Mouse (Mus musculus): ENCODE data around the gene Gm37240. TPM values are rescaled to one million over a fixed set of nuclear protein-coding genes. Genes with fewer than 3 reads are reported as not detected.

The Gm37240 gene
- polyA plus RNA-seq, 1 experiment from 2014 or later, result 0.82 TPM

DNA sequence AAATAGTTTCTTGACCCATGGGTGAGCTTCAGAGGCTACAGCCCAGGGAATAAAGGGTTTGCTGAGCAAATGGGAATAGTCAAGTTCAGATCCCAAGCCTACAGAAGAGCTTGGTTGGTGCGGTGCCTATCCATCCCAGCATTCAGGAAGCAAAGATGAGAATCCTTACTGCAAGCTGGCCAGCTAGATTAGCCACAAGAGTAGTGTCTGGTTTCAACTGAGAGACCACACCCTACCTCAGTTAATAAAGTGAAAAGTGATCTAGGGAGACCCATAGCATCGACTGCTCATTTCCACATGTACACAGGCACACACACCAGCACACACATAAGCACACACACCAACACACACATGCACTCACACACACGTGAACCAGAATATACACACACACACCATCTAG lies 145.6 kb downstream of the Gm37240 start:
- no peak overlapping the region for H3K27ac ChIP-seq (ENCODE audit: low read depth, low read length)
- WGBS, result 91% methylated on average over 3 of the region's 3 CpGs
- no peak for DNase-seq (ENCODE audit: low spot score)

DNA sequence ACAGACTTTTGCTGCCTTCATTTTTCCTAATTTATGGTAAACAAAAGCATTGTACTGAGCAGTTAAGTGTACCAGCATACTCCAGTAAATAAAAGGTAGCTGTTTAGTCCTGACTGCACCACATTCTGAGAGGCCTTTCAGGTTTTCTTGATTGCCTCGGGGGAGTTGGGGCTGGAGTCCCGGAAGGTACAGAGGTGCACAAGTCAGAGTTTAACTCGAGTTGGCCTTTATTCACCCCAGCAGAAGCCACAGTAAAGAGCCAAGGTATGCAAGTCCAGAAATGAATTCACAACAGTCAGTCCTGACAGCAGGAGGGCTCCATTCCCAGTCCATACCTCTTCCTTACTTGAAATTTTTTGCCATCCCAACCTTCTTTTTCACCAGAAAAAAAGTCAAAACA lies 148.7 kb downstream of the Gm37240 start:
- Histone ChIP-seq H3K9me3 (ENCODE audit: control insufficient read depth, low read length) (no peaks in the 10 kb centered on the region), H3K9ac (ENCODE audit: low read length) (no peak overlapping the region), H3K36me3 (ENCODE audit: control insufficient read depth, insufficient read depth, low read length) (no peaks in the 10 kb centered on the region), H3K27me3 (ENCODE audit: control insufficient read depth, insufficient read depth, low read length) (no peaks in the 10 kb centered on the region), H3K4me3 (ENCODE audit: low read depth, low read length) (no peak overlapping the region), H3K4me2 (ENCODE audit: low read depth) (no peak overlapping the region), H3K4me1 (ENCODE audit: control insufficient read depth, insufficient read depth, low read length) (no peaks in the 10 kb centered on the region), H3K27ac (ENCODE audit: low read depth, low read length) (no peak overlapping the region)
- no peak for DNase-seq (ENCODE audit: low spot score)
- 75% methylated on average over 3 of the region's 3 CpGs for WGBS
- ATAC-seq (ENCODE audit: insufficient read depth, low FRiP score, low TSS enrichment), result no peak

More for the DNA sequence above, 145.6 kb downstream of the Gm37240 start:
- Histone ChIP-seq H3K9ac (ENCODE audit: low read length) (no peak overlapping the region), H3K4me2 (ENCODE audit: low read depth) (no peak overlapping the region), H3K36me3 (ENCODE audit: control insufficient read depth, insufficient read depth, low read length) (no peaks in the 10 kb centered on the region), H3K9me3 (ENCODE audit: control insufficient read depth, low read length) (no peaks in the 10 kb centered on the region), H3K4me3 (ENCODE audit: low read depth, low read length) (no peak overlapping the region), H3K27me3 (ENCODE audit: control insufficient read depth, insufficient read depth, low read length) (no peaks in the 10 kb centered on the region), H3K4me1 (ENCODE audit: control insufficient read depth, insufficient read depth, low read length) (no peaks in the 10 kb centered on the region)
- no peak for ATAC-seq (ENCODE audit: insufficient read depth, low FRiP score, low TSS enrichment)

DNA sequence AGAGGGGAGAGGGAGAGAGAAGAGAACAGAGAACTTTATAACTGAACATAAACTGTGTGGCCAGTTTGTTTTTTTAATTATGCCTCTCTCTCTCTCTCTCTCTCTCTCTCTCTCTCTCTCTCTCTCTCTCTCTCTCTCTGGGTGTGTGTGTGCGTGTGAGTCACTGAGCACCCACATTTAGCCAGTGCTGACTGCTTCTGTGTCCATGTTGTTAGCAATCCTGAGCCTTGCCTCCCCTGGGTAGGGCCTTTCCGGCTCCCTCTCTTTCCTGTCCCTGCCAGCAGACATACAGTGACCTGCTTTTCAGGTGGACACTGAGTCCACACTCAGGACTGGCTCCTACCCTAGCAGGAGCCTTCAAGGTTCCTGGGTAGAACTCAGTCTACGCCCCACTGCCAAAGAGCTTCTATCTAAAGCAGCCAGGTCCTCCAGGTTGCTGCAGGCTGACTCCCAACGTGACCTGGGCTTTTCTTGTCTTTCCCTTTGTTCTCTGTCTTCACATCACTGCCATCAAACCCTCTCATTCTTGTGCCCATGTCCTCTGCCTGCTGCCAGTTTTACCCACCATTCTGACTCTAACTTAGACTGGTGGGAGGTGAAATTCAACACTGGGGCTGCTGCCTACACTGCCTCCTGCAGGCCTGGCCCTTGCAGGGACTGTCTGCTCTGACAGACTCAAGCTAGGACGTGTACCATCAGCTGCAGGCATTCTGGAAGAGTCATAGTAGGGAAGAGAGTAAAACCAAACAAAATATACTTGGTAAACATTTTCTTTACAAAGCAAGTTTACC lies 153.2 kb downstream of the Gm37240 start:
- DNase-seq (ENCODE audit: low spot score), result no peak
- Histone ChIP-seq H3K4me3 (ENCODE audit: low read depth, low read length) (no peak overlapping the region), H3K4me1 (ENCODE audit: control insufficient read depth, insufficient read depth, low read length) (no peaks in the 10 kb centered on the region), H3K9ac (ENCODE audit: low read length) (no peak overlapping the region), H3K9me3 (ENCODE audit: control insufficient read depth, low read length) (no peaks in the 10 kb centered on the region), H3K27me3 (ENCODE audit: control insufficient read depth, insufficient read depth, low read length) (no peaks in the 10 kb centered on the region), H3K4me2 (ENCODE audit: low read depth) (no peak overlapping the region), H3K27ac (ENCODE audit: low read depth, low read length) (no peak overlapping the region), H3K36me3 (ENCODE audit: control insufficient read depth, insufficient read depth, low read length) (no peaks in the 10 kb centered on the region)
- no peak for ATAC-seq (ENCODE audit: insufficient read depth, low FRiP score, low TSS enrichment)
- WGBS, result 79% methylated on average over 5 of the region's 5 CpGs

DNA sequence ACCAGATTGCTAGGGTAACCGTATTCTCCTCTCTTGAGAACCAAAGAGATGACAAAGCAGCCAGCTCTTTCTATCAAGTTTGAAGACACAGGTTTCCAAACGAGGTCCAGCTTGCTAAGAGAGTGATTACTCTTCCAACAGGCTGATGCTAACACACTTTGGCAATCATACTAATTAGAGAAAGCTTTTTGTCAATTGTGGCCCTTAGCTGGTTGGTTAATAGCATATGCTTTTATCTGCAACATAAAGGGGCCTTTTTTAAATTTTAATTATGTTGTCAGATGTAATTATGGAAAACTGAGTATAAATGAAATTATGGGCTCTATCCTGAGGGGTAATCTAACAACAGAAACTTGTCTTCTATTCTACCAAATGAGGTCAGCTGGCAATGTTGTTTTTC lies 160.1 kb downstream of the Gm37240 start:
- Histone ChIP-seq H3K9me3 (ENCODE audit: control insufficient read depth, low read length) (no peaks in the 10 kb centered on the region), H3K36me3 (ENCODE audit: control insufficient read depth, insufficient read depth, low read length) (no peaks in the 10 kb centered on the region), H3K9ac (ENCODE audit: low read length) (no peak overlapping the region), H3K4me1 (ENCODE audit: control insufficient read depth, insufficient read depth, low read length) (no peaks in the 10 kb centered on the region), H3K27me3 (ENCODE audit: control insufficient read depth, insufficient read depth, low read length) (no peaks in the 10 kb centered on the region), H3K4me3 (ENCODE audit: low read depth, low read length) (no peak overlapping the region), H3K4me2 (ENCODE audit: low read depth) (no peak overlapping the region), H3K27ac (ENCODE audit: low read depth, low read length) (no peak overlapping the region)
- DNase-seq (ENCODE audit: low spot score) (no peak), ATAC-seq (ENCODE audit: insufficient read depth, low FRiP score, low TSS enrichment) (no peak)
- 49% methylated on average over 2 of the region's 2 CpGs for WGBS

- Histone ChIP-seq H3K4me1 (ENCODE audit: control insufficient read depth, insufficient read depth, low read length) (no peaks in the 10 kb centered on the region), H3K4me2 (ENCODE audit: low read depth) (no peak overlapping the region), H3K27me3 (ENCODE audit: control insufficient read depth, insufficient read depth, low read length) (no peaks in the 10 kb centered on the region), H3K27ac (ENCODE audit: low read depth, low read length) (no peak overlapping the region), H3K9me3 (ENCODE audit: control insufficient read depth, low read length) (no peaks in the 10 kb centered on the region), H3K36me3 (ENCODE audit: control insufficient read depth, insufficient read depth, low read length) (no peaks in the 10 kb centered on the region), H3K9ac (ENCODE audit: low read length) (no peak overlapping the region), H3K4me3 (ENCODE audit: low read depth, low read length) (no peak overlapping the region)
- no peak for DNase-seq (ENCODE audit: low spot score)
- WGBS, result 91% methylated on average over 3 of the region's 3 CpGs
- ATAC-seq (ENCODE audit: insufficient read depth, low FRiP score, low TSS enrichment), result no peak
Measured at GRCm38 (mm10) chr3:85725971-85726370, 161.3 kb downstream of the Gm37240 start.

DNA sequence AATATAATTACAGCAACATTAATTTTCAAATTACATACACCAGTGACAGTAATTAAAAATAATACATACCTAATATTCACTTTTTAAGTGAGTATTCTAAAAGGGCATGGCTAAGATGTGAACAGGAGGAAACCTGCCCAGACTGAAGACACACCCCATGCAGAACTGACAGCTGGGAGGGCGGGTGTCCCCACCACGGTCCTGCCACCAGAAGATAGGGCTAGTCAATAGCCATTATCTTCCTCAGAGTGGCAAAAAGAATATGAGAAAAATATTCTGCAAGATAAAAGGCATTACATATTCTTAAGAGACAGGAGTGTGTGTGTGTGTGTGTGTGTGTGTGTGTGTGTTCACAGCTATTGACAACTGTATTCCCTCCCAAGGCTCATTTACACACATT lies 162.2 kb downstream of the Gm37240 start:
- no peaks in the 10 kb centered on the region for H3K27me3 ChIP-seq (ENCODE audit: control insufficient read depth, insufficient read depth, low read length)
- H3K9ac ChIP-seq (ENCODE audit: low read length), result no peak overlapping the region
- no peaks in the 10 kb centered on the region for H3K9me3 ChIP-seq (ENCODE audit: control insufficient read depth, low read length)
- H3K36me3 ChIP-seq (ENCODE audit: control insufficient read depth, insufficient read depth, low read length), result no peaks in the 10 kb centered on the region
- H3K4me1 ChIP-seq (ENCODE audit: control insufficient read depth, insufficient read depth, low read length), result no peaks in the 10 kb centered on the region
- no peak for ATAC-seq (ENCODE audit: insufficient read depth, low FRiP score, low TSS enrichment)
- no peak overlapping the region for H3K4me3 ChIP-seq (ENCODE audit: low read depth, low read length)
- DNase-seq (ENCODE audit: low spot score), result no peak
- no peak overlapping the region for H3K4me2 ChIP-seq (ENCODE audit: low read depth)
- WGBS, result 76% methylated on average over 2 of the region's 2 CpGs
- no peak overlapping the region for H3K27ac ChIP-seq (ENCODE audit: low read depth, low read length)

- no peaks in the 10 kb centered on the region for H3K27me3 ChIP-seq (ENCODE audit: control insufficient read depth, insufficient read depth, low read length)
- no peak overlapping the region for H3K27ac ChIP-seq (ENCODE audit: low read depth, low read length)
- H3K4me2 ChIP-seq (ENCODE audit: low read depth), result no peak overlapping the region
- H3K36me3 ChIP-seq (ENCODE audit: control insufficient read depth, insufficient read depth, low read length), result no peaks in the 10 kb centered on the region
- H3K4me1 ChIP-seq (ENCODE audit: control insufficient read depth, insufficient read depth, low read length), result no peaks in the 10 kb centered on the region
- H3K4me3 ChIP-seq (ENCODE audit: low read depth, low read length), result no peak overlapping the region
- ATAC-seq (ENCODE audit: insufficient read depth, low FRiP score, low TSS enrichment) (no peak), DNase-seq (ENCODE audit: low spot score) (no peak)
- H3K9ac ChIP-seq (ENCODE audit: low read length), result no peak overlapping the region
- 91% methylated on average over 6 of the region's 6 CpGs for WGBS
- no peaks in the 10 kb centered on the region for H3K9me3 ChIP-seq (ENCODE audit: control insufficient read depth, low read length)
Measured at GRCm38 (mm10) chr3:85722581-85722980, 164.7 kb downstream of the Gm37240 start.

- 90% methylated on average over 4 of the region's 4 CpGs for WGBS
- no peak for ATAC-seq (ENCODE audit: insufficient read depth, low FRiP score, low TSS enrichment)
- Histone ChIP-seq H3K27ac (ENCODE audit: low read depth, low read length) (no peak overlapping the region), H3K9me3 (ENCODE audit: control insufficient read depth, low read length) (no peaks in the 10 kb centered on the region), H3K9ac (ENCODE audit: low read length) (no peak overlapping the region), H3K4me1 (ENCODE audit: control insufficient read depth, insufficient read depth, low read length) (no peaks in the 10 kb centered on the region), H3K36me3 (ENCODE audit: control insufficient read depth, insufficient read depth, low read length) (no peaks in the 10 kb centered on the region), H3K27me3 (ENCODE audit: control insufficient read depth, insufficient read depth, low read length) (no peaks in the 10 kb centered on the region), H3K4me3 (ENCODE audit: low read depth, low read length) (no peak overlapping the region), H3K4me2 (ENCODE audit: low read depth) (no peak overlapping the region)
- DNase-seq (ENCODE audit: low spot score), result no peak
Measured at GRCm38 (mm10) chr3:85715764-85716297, 171.5 kb downstream of the Gm37240 start.

Data from neural tube, embryonic 11.5 days (tissue).